Mouse (Mus musculus): ENCODE measurements at regions not wholly inside any gene's neighbourhood (a gene's known extent, or its start where the extent isn't known, plus 50 kb on each side); places are given as distances from the start of the nearest gene placed in this dataset.
A peak's percentile ranks its signal among the peaks of the same experiment; 100 is the strongest.

- no peak for TF ChIP-seq CTCF (IDR thresholded peaks at IDR 0.05; ENCODE audit: low read depth)
- ATAC-seq (ENCODE audit: insufficient read depth) = no peak
- peaks cover 3% of the 10 kb centered on the region; the same call in 1 of the 2 replicates for H3K9me3 ChIP-seq (ENCODE audit: low read depth, low read length)
- H3K4me2 ChIP-seq = no peak overlapping the region
- no peaks in the 10 kb centered on the region for H3K4me1 ChIP-seq (ENCODE audit: insufficient read depth)
- DNase-seq = no peak
- no peak overlapping the region for H3K27ac ChIP-seq (ENCODE audit: low read depth)
- WGBS = 53% methylated on average over 5 of the region's 5 CpGs
- H3K36me3 ChIP-seq (ENCODE audit: insufficient read depth) = no peaks in the 10 kb centered on the region
- no peak overlapping the region for H3K9ac ChIP-seq
- H3K27me3 ChIP-seq (ENCODE audit: insufficient read depth, low read length) = no peaks in the 10 kb centered on the region
- H3K4me3 ChIP-seq (ENCODE audit: low read depth, low read length) = no peak overlapping the region
Observed at GRCm38 (mm10) chr6:102731995-102732394, 159.1 kb upstream of the Cntn3 start.

- H3K4me1 ChIP-seq (ENCODE audit: insufficient read depth) = no peaks in the 10 kb centered on the region
- DNase-seq = no peak
- H3K9ac ChIP-seq = no peak overlapping the region
- H3K36me3 ChIP-seq (ENCODE audit: insufficient read depth) = no peaks in the 10 kb centered on the region
- no peak for TF ChIP-seq CTCF (IDR thresholded peaks at IDR 0.05; ENCODE audit: low read depth)
- ATAC-seq (ENCODE audit: insufficient read depth) = no peak
- H3K27me3 ChIP-seq (ENCODE audit: insufficient read depth, low read length) = no peaks in the 10 kb centered on the region
- H3K9me3 ChIP-seq (ENCODE audit: low read depth, low read length) = no peaks in the 10 kb centered on the region
- no peak overlapping the region for H3K4me3 ChIP-seq (ENCODE audit: low read depth, low read length)
- no peak overlapping the region for H3K27ac ChIP-seq (ENCODE audit: low read depth)
- no peak overlapping the region for H3K4me2 ChIP-seq
Observed at GRCm38 (mm10) chr6:102725751-102726150, 152.8 kb upstream of the Cntn3 start.

GRCm38 (mm10) chr6:102724315-102724714 lies 151.4 kb upstream of the Cntn3 start:
- no peaks in the 10 kb centered on the region for H3K36me3 ChIP-seq (ENCODE audit: insufficient read depth)
- H3K27ac ChIP-seq (ENCODE audit: low read depth) = no peak overlapping the region
- H3K4me1 ChIP-seq (ENCODE audit: insufficient read depth) = no peaks in the 10 kb centered on the region
- H3K4me3 ChIP-seq (ENCODE audit: low read depth, low read length) = no peak overlapping the region
- no peaks in the 10 kb centered on the region for H3K27me3 ChIP-seq (ENCODE audit: insufficient read depth, low read length)
- no peak for ATAC-seq (ENCODE audit: insufficient read depth)
- no peak for TF ChIP-seq CTCF (IDR thresholded peaks at IDR 0.05; ENCODE audit: low read depth)
- no peak overlapping the region for H3K9ac ChIP-seq
- no peaks in the 10 kb centered on the region for H3K9me3 ChIP-seq (ENCODE audit: low read depth, low read length)
- DNase-seq = no peak
- no peak overlapping the region for H3K4me2 ChIP-seq

- Histone ChIP-seq H3K36me3 (ENCODE audit: insufficient read depth) (no peaks in the 10 kb centered on the region), H3K4me3 (ENCODE audit: low read depth, low read length) (no peak overlapping the region), H3K9me3 (ENCODE audit: low read depth, low read length) (no peaks in the 10 kb centered on the region), H3K27me3 (ENCODE audit: insufficient read depth, low read length) (no peaks in the 10 kb centered on the region), H3K4me1 (ENCODE audit: insufficient read depth) (no peaks in the 10 kb centered on the region), H3K27ac (ENCODE audit: low read depth) (no peak overlapping the region), H3K9ac (no peak overlapping the region), H3K4me2 (no peak overlapping the region)
- 62% methylated on average over 2 of the region's 2 CpGs for WGBS
- TF ChIP-seq CTCF (IDR thresholded peaks at IDR 0.05; ENCODE audit: low read depth) = no peak
- no peak for ATAC-seq (ENCODE audit: insufficient read depth)
- peak; percentile 27 for DNase-seq
Observed at GRCm38 (mm10) chr6:102706862-102707261, 134.0 kb upstream of the Cntn3 start.

Data from lung, embryonic 14.5 days (tissue).